Mouse (Mus musculus) midbrain, embryonic 11.5 days (tissue): ENCODE results near the gene Smim14. TPM values are rescaled to one million over a fixed set of nuclear protein-coding genes. Genes with fewer than 3 reads are reported as not detected.

Experiments used
- ATAC-seq: fragments of 200-750 bp; cut with Nextera tagmentation; 2 replicates; pipeline ENCODE4 v1.8.0; 2017; ENCODE audit warnings: moderate TSS enrichment, moderate library complexity; ENCODE audit not compliant: low FRiP score
- DNase-seq: peaks from one replicate; pipeline ENCODE4 v3.0.0; 2015; ENCODE audit warnings: low spot score; ENCODE audit errors: missing footprints
- H3K27ac ChIP-seq: fragments of 300-500 bp; sonication (generic); 2 replicates; pipeline ENCODE4 v1.5.1; 2014; ENCODE audit warnings: low read depth, low read length
- H3K27me3 ChIP-seq: fragments of 300-500 bp; sonication (generic); 2 replicates; pipeline ENCODE4 v1.6.1; 2014; ENCODE audit warnings: mild to moderate bottlenecking, low read length, moderate library complexity, mixed read lengths; ENCODE audit not compliant: control insufficient read depth, insufficient read depth
- H3K36me3 ChIP-seq: fragments of 300-500 bp; sonication (generic); 2 replicates; pipeline ENCODE4 v1.6.1; 2014; ENCODE audit warnings: mild to moderate bottlenecking, low read length, moderate library complexity, mixed read lengths; ENCODE audit not compliant: control insufficient read depth, insufficient read depth
- H3K4me1 ChIP-seq: fragments of 300-500 bp; sonication (generic); 2 replicates; pipeline ENCODE4 v1.6.1; 2014; ENCODE audit warnings: low read length; ENCODE audit not compliant: control insufficient read depth, insufficient read depth
- H3K4me2 ChIP-seq: fragments of 300-500 bp; sonication (generic); 2 replicates; pipeline ENCODE4 v1.6.1; 2014; ENCODE audit warnings: mild to moderate bottlenecking, moderate library complexity
- H3K4me3 ChIP-seq: fragments of 300-500 bp; sonication (generic); 2 replicates; pipeline ENCODE4 v1.5.1; 2014; ENCODE audit warnings: low read depth, low read length
- H3K9ac ChIP-seq: fragments of 300-500 bp; sonication (generic); 2 replicates; pipeline ENCODE4 v1.6.1; 2014; ENCODE audit warnings: low read length
- H3K9me3 ChIP-seq: fragments of 300-500 bp; sonication (generic); 2 replicates; pipeline ENCODE4 v1.6.1; 2016; ENCODE audit warnings: low read length; ENCODE audit not compliant: control insufficient read depth
- WGBS: fragments of 180-500 bp; shearing (Covaris S2); extraction: QIAGEN DNeasy Blood & Tissue Kit; methylation state at CpG from one replicate; pipeline ENCODE4 v1.1.7; 2014; 5-methylcytosine and 5-hydroxymethylcytosine counted together
- polyA plus RNA-seq: library from polyadenylated mRNA; unstranded; fragments of >200 nt; fragmentation: Nextera tagmentation; extraction: Ambion mirVana; gene quantifications from 2 replicates; pipeline ENCODE4 v1.2.1, GENCODE M21; 2014

Smim14 gene
- polyA plus RNA-seq, 1 experiment from 2014 or later: 82.9 TPM

DNA sequence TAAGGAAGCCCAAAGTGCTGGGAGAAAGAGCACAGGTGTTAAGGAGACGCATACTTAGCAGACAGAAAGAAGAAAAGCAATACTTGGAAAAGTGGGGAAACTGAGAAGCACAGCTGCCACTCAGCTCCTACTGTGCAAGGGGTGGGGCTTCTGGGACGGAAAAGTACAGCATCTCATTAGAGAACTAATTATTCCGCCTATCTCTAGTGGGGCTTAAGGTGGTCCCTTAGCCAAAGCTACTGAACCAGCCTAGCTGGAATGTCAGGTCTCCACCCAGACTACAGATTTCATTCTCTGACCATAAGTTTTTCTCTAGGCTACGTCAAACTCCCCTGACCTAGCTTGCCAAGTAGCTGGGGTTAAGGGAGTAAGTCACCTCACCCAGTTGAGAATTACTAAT is 2.5 kb downstream of the Smim14 start:
- no peak overlapping the region for H3K4me3 ChIP-seq
- H3K4me2 ChIP-seq: no peak overlapping the region
- no peak overlapping the region for H3K27ac ChIP-seq
- H3K36me3 ChIP-seq: no peaks in the 10 kb centered on the region
- H3K9ac ChIP-seq: no peak overlapping the region
- DNase-seq (peak; percentile 73), ATAC-seq (no peak)
- 78% methylated on average over 4 of the region's 4 CpGs for WGBS
- peaks cover 12% of the 10 kb centered on the region for H3K4me1 ChIP-seq
- no peaks in the 10 kb centered on the region for H3K9me3 ChIP-seq
- H3K27me3 ChIP-seq: no peaks in the 10 kb centered on the region

DNA sequence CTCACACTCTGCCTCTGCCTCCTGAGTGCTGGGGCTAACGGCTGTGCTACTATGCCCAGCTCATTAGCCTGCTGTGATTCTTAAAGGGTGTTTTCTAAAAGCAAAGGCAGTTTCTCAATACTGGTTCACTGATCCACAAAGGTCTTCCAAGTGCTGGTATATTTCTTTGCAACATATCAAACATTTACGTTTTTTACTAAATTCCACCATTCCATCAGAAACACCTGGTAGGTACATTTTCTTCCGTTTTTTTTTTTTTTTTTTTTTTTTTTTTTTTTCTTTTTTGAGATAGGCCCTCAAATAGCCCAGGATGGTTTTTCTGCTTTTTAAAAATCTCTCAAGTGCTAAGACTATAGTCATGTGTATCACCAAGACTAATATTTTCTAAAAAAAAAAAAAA is 5.7 kb downstream of the Smim14 start:
- Histone ChIP-seq H3K9me3 (no peaks in the 10 kb centered on the region), H3K27me3 (no peaks in the 10 kb centered on the region), H3K36me3 (no peaks in the 10 kb centered on the region), H3K9ac (no peak overlapping the region), H3K4me2 (no peak overlapping the region), H3K27ac (no peak overlapping the region), H3K4me3 (no peak overlapping the region), H3K4me1 (peaks cover under 1% of the 10 kb centered on the region)
- WGBS: 74% methylated on average over 3 of the region's 3 CpGs
- ATAC-seq (no peak), DNase-seq (peak; percentile 47)

DNA sequence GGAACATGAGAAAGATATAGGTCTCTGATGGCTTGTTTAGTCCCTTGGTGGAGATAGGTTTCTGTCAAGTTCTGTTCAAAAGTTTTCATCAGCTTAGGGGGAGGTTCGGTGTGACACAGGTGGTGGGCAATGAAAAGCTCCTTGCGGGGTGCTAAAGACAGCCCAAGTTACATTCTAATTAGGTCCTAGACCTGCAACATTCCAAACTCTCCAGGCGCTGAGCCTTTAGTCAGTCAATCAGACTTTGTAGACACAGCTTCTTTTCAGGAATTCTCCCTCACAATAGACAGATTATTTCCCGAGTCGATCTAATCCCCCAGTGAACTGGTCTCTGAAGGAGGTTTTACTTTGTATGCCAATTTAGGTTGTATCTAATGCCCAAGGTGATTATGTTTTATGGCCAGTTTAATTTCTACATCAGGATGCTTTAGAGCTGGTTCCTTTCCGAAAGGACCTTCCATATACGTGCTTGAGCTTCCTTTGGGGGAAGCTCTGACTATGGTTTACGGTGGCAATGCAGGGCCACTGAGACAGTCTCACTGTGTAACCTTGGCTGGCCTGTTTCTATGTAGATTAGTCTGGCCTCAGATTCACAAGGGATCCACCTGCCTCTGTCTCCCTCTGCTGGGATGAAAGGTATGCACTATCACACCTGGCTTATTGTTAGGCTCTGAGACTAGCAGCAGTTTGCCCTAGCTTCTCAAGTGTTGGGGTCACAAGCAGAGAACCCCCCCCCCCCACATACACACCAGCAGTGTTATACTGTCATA is 11.1 kb downstream of the Smim14 start:
- under 1% methylated on average over 8 of the region's 8 CpGs for WGBS
- no peaks in the 10 kb centered on the region for H3K9me3 ChIP-seq
- H3K27ac ChIP-seq: no peak overlapping the region; the same call in 1 of the 2 replicates
- peak; percentile 57; the same call in 1 of the 2 replicates for ATAC-seq
- no peaks in the 10 kb centered on the region for H3K36me3 ChIP-seq
- H3K4me2 ChIP-seq: no peak overlapping the region
- peaks cover 6% of the 10 kb centered on the region for H3K4me1 ChIP-seq
- H3K27me3 ChIP-seq: no peaks in the 10 kb centered on the region
- H3K9ac ChIP-seq: no peak overlapping the region
- H3K4me3 ChIP-seq: no peak overlapping the region
- peak; percentile 90 for DNase-seq

DNA sequence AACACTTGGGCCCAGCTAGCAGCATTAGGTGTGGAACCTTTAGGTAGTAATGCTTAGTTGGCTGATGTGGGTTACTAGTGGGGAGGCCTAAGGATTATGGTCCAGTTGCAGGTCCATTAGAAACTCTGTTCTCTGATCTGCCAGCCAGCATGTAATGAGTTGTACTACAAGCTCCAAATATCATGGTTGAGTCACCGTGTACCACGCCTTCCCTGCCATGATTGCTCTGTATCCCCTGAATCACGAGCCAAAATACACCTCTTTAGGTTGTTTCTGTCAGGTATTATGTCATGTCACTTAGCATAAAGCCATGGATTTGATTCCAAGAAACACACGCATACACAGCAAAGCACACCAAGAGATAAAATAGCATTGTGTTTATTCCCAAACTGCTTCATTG is 12.2 kb downstream of the Smim14 start:
- no peaks in the 10 kb centered on the region for H3K9me3 ChIP-seq
- H3K27ac ChIP-seq: no peak overlapping the region
- no peak for ATAC-seq
- DNase-seq: no peak
- H3K9ac ChIP-seq: no peak overlapping the region
- peaks cover 6% of the 10 kb centered on the region for H3K4me1 ChIP-seq
- no peaks in the 10 kb centered on the region for H3K36me3 ChIP-seq
- 64% methylated on average over 4 of the region's 4 CpGs for WGBS
- H3K4me2 ChIP-seq: no peak overlapping the region
- H3K4me3 ChIP-seq: no peak overlapping the region
- no peaks in the 10 kb centered on the region for H3K27me3 ChIP-seq

DNA sequence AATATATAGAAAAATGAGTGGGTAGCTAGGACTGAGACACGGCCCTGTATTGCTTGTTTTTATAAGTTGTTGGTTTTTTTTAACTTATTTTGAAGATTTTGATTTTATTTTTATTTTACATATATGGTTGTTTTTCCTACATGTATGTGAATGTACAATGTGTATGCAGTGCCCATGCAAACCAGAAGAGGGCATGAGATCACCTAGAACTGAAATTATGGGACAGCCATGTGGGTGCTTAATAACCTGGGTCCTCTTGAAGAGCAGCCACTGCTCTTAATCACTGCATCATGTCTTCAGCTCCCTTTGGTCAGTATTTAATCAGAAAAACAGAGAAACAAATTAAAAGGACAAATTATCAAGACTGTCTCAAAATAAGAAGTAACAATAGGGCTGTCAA is 15.2 kb downstream of the Smim14 start:
- Histone ChIP-seq H3K4me2 (no peak overlapping the region), H3K9ac (no peak overlapping the region), H3K9me3 (no peaks in the 10 kb centered on the region), H3K4me3 (no peak overlapping the region), H3K27ac (no peak overlapping the region), H3K36me3 (no peaks in the 10 kb centered on the region), H3K4me1 (peaks cover 6% of the 10 kb centered on the region), H3K27me3 (no peaks in the 10 kb centered on the region)
- WGBS: 82% methylated on average over 1 of the region's 1 CpGs
- no peak for ATAC-seq
- DNase-seq: no peak

DNA sequence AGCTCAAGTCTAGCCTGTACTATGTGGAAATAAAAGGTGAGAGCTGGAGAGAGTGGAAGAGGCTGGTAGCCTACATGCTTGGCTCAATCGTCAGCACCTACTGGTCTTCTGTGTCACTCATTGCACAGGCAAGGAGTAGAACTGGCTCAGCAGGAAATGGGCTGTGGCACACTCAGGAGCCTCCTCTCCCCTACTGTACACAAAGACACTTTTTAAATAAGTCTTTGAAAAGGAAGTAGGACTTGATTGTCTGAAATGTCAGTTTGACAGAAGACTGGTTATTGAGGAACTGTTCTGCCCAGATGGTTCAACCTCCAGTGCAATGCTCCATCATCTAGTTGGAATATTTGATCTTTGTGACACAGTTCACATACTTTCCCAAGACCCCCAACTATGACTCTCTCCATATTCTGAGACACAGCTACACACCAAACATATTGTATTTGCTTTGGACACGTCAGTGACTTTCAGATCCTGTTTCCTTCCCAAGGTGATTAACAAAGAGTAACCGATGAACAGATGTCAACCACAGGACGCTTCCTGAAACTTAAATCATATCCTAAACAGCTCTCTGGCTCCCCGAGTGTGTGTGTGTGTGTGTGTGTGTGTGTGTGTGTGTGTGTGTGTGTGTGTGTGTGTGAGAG is 22.2 kb downstream of the Smim14 start:
- Histone ChIP-seq H3K4me3 (no peak overlapping the region), H3K4me2 (no peak overlapping the region), H3K27ac (no peak overlapping the region), H3K9me3 (no peaks in the 10 kb centered on the region), H3K9ac (no peak overlapping the region), H3K27me3 (no peaks in the 10 kb centered on the region), H3K4me1 (no peaks in the 10 kb centered on the region), H3K36me3 (no peaks in the 10 kb centered on the region)
- no peak for DNase-seq
- WGBS: 78% methylated on average over 5 of the region's 5 CpGs
- no peak for ATAC-seq

- no peak for ATAC-seq
- Histone ChIP-seq H3K9me3 (no peaks in the 10 kb centered on the region), H3K4me3 (no peak overlapping the region), H3K4me2 (no peak overlapping the region), H3K9ac (no peak overlapping the region), H3K4me1 (no peaks in the 10 kb centered on the region), H3K27me3 (no peaks in the 10 kb centered on the region), H3K36me3 (no peaks in the 10 kb centered on the region), H3K27ac (no peak overlapping the region)
- no peak for DNase-seq
- WGBS: 85% methylated on average over 3 of the region's 3 CpGs
Measured at GRCm38 (mm10) chr5:65513506-65513905, 23.5 kb downstream of the Smim14 start.

DNA sequence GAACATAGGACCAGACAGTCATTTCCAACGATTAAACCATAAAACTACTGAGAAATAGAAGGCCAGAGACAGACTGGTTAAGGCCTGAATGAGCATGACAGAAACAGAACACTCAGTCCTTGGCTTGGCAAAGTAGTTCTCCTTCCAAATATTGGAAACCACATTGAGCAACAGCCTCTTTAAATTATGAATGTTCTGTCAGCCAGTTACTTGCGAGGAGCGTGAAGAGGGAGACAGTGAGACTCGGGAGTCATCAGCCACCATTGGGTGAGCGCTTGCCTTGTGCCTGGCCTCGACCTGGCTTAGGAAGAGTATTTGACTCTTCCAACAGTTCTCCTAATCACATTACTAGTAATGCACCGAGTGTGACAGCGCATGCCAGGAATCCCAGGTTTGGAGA is 28.6 kb downstream of the Smim14 start:
- Histone ChIP-seq H3K4me2 (no peak overlapping the region), H3K9me3 (no peaks in the 10 kb centered on the region), H3K9ac (no peak overlapping the region), H3K36me3 (no peaks in the 10 kb centered on the region), H3K27ac (no peak overlapping the region), H3K27me3 (no peaks in the 10 kb centered on the region), H3K4me1 (no peaks in the 10 kb centered on the region), H3K4me3 (no peak overlapping the region)
- ATAC-seq (no peak), DNase-seq (no peak)
- 86% methylated on average over 8 of the region's 8 CpGs for WGBS

GRCm38 (mm10) chr5:65505786-65506185 is 31.2 kb downstream of the Smim14 start:
- H3K4me2 ChIP-seq: peak overlapping the region; percentile 14; the same call in 1 of the 2 replicates
- H3K4me3 ChIP-seq: no peak overlapping the region
- H3K9ac ChIP-seq: no peak overlapping the region
- no peaks in the 10 kb centered on the region for H3K36me3 ChIP-seq
- H3K27me3 ChIP-seq: no peaks in the 10 kb centered on the region
- H3K27ac ChIP-seq: no peak overlapping the region
- 11% methylated on average over 8 of the region's 8 CpGs for WGBS
- no peak for DNase-seq
- ATAC-seq: no peak
- no peaks in the 10 kb centered on the region for H3K4me1 ChIP-seq
- H3K9me3 ChIP-seq: no peaks in the 10 kb centered on the region
